Mouse (Mus musculus): ENCODE measurements at regions not wholly inside any gene's neighbourhood (a gene's known extent, or its start where the extent isn't known, plus 50 kb on each side); places are given as distances from the start of the nearest gene placed in this dataset.

DNA sequence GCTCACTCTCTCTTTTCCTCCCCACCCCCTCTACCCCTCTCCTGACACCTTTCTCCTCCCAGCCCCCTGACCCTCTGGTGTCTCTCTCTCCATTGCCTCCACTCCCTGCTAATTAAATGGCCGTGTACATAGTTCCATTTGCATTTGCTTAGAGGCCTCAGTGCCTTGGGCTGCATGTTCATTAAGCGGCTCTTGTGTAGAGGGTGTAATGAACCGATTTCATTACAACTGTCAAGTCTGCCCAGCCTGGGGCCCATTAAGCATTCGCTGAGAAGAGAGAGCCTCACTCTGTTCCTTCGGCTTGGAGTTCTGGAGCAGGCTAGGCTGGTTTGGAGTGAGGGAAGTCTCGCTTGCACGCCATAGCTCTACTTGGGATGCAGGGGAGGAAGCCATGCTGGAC, 376.4 kb downstream of the Ptpru start:
- no peak for TF ChIP-seq CTCF (IDR thresholded peaks at IDR 0.05; ENCODE audit: control insufficient read depth, insufficient read depth, insufficient replicate concordance, low read depth, low read length)
- no peak for TF ChIP-seq POLR2A (IDR thresholded peaks at IDR 0.05; ENCODE audit: control insufficient read depth, low read depth, low read length)

All from testis, adult 2 months (tissue).